Mouse (Mus musculus): Measurements from ENCODE around the gene Uba3. TPM values are rescaled to one million over a fixed set of nuclear protein-coding genes. Genes with fewer than 3 reads are reported as not detected.

The Uba3 gene
- total and polyA plus RNA-seq, 2 experiments from 2014 or later, result 60.3 to 63.4 TPM

DNA sequence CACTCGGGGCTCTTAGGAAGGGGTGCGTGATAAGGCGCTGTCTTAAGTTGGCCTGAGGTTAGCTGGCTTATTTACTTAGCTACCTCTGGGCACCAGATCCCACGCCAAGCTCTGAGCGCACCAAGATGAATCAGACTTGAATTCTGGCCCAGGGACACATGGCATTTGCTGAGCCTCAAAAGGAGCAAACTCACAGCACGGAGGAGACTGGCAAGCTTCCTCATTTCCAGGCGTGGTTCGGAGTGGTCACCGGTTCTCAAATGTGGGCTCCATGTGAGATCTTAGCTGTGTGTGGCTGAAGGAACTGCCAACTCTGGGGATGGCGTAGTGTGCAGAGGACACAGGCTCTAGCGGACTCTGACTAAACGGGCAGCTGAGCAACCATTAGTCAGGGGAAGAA is 6.5 kb upstream of the Uba3 start:
- H3K27me3 ChIP-seq (ENCODE audit: insufficient read depth, low read length), result no peaks in the 10 kb centered on the region
- no peaks in the 10 kb centered on the region for H3K36me3 ChIP-seq (ENCODE audit: insufficient read depth, low read length)
- peak overlapping the region; percentile 38; the same call in 1 of the 2 replicates for H3K9ac ChIP-seq (replicated peaks; ENCODE audit: low read length)
- no peak for TF ChIP-seq CTCF (IDR thresholded peaks at IDR 0.05; ENCODE audit: low read depth)
- H3K4me3 ChIP-seq (ENCODE audit: low read length), result peak overlapping the region; percentile 74
- ATAC-seq, result 0 out of 2 replicates have a peak, but pooled peaks have one; percentile 12
- H3K27ac ChIP-seq, result peak overlapping the region; percentile 54; the same call in 1 of the 2 replicates
- 36% methylated on average over 12 of the region's 12 CpGs for WGBS
- peak overlapping the region; percentile 89 for H3K4me2 ChIP-seq (ENCODE audit: low read depth, low read length)
- peaks cover 5% of the 10 kb centered on the region; the same call in 1 of the 2 replicates for H3K4me1 ChIP-seq (ENCODE audit: insufficient read depth, low read length)
- H3K9me3 ChIP-seq (ENCODE audit: low read length), result no peaks in the 10 kb centered on the region
- DNase-seq (ENCODE audit: low spot score), result peak; percentile 36

DNA sequence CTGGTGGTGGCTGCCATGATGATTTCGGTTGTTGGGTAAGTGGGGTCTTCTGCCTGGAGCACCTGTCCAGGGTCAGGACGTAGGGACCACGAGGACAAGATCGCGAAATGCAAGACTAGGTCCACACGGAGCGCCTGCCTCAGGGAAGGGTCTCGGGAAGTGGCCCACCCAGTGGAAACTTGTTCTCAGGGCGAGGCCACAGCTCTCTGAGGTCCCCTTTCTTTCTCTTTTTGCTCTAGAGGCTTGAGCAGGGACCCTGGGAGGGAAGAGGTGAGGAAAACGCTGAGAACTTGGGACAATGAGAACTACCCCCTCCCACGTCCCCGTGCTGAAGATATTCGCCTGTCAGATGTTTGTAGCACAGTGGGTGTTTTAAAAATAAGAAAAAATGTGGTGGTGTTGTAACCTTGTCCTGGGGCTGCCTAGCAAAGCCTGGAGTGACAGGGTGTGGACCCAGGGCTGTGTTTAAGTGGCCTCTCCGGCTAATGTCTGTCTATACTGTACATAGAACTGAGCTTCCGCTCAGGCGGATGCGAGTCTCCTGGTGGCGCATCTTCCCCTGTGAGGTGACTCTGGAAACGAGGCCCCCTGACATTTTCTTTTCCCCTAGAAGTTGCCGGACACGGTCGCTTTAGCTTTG is 5.6 kb upstream of the Uba3 start:
- Histone ChIP-seq H3K4me3 (ENCODE audit: low read length) (peak overlapping the region; percentile 74), H3K36me3 (ENCODE audit: insufficient read depth, low read length) (no peaks in the 10 kb centered on the region), H3K27ac (peak overlapping the region; percentile 54), H3K27me3 (ENCODE audit: insufficient read depth, low read length) (no peaks in the 10 kb centered on the region), H3K9ac (replicated peaks; ENCODE audit: low read length) (peak overlapping the region; percentile 64), H3K4me1 (ENCODE audit: insufficient read depth, low read length) (peaks cover 5% of the 10 kb centered on the region; the same call in 1 of the 2 replicates), H3K9me3 (ENCODE audit: low read length) (no peaks in the 10 kb centered on the region), H3K4me2 (ENCODE audit: low read depth, low read length) (peak overlapping the region; percentile 89)
- 2% methylated on average over 22 of the region's 22 CpGs for WGBS
- peak; percentile 19 for DNase-seq (ENCODE audit: low spot score)
- TF ChIP-seq CTCF (IDR thresholded peaks at IDR 0.05; ENCODE audit: low read depth), result no peak
- peak; percentile 60 for ATAC-seq

GRCm38 (mm10) chr6:97210191-97210961 is 4.9 kb upstream of the Uba3 start, which contains the start of gene Arl6ip5:
Gene Arl6ip5 (plus strand): TSS chr6:97210689.
- no peaks in the 10 kb centered on the region for H3K9me3 ChIP-seq (ENCODE audit: low read length)
- peak; percentile 95 for DNase-seq (ENCODE audit: low spot score)
- H3K4me2 ChIP-seq (ENCODE audit: low read depth, low read length), result peak within 1 kb of the TSS; percentile 89
- no peak for TF ChIP-seq CTCF (IDR thresholded peaks at IDR 0.05; ENCODE audit: low read depth)
- H3K36me3 ChIP-seq (ENCODE audit: insufficient read depth, low read length), result no peaks in the 10 kb centered on the region
- peak within 1 kb of the TSS; percentile 64 for H3K9ac ChIP-seq (replicated peaks; ENCODE audit: low read length)
- 10% methylated on average over 32 of the region's 32 CpGs for WGBS
- H3K4me3 ChIP-seq (ENCODE audit: low read length), result peak within 1 kb of the TSS; percentile 74
- H3K27me3 ChIP-seq (ENCODE audit: insufficient read depth, low read length), result no peaks in the 10 kb centered on the region
- H3K27ac ChIP-seq, result peak within 1 kb of the TSS; percentile 54
- H3K4me1 ChIP-seq (ENCODE audit: insufficient read depth, low read length), result peaks cover 5% of the 10 kb centered on the region; the same call in 1 of the 2 replicates
- ATAC-seq, result peak; percentile 78

GRCm38 (mm10) chr6:97209751-97210150 is 4.3 kb upstream of the Uba3 start:
- H3K9ac ChIP-seq (replicated peaks; ENCODE audit: low read length), result no peak overlapping the region
- no peaks in the 10 kb centered on the region for H3K27me3 ChIP-seq (ENCODE audit: insufficient read depth, low read length)
- no peak overlapping the region for H3K4me2 ChIP-seq (ENCODE audit: low read depth, low read length)
- H3K36me3 ChIP-seq (ENCODE audit: insufficient read depth, low read length), result no peaks in the 10 kb centered on the region
- no peak for DNase-seq (ENCODE audit: low spot score)
- peaks cover 5% of the 10 kb centered on the region; the same call in 1 of the 2 replicates for H3K4me1 ChIP-seq (ENCODE audit: insufficient read depth, low read length)
- 93% methylated on average over 4 of the region's 4 CpGs for WGBS
- no peak for ATAC-seq
- no peak overlapping the region for H3K27ac ChIP-seq
- no peak for TF ChIP-seq CTCF (IDR thresholded peaks at IDR 0.05; ENCODE audit: low read depth)
- no peaks in the 10 kb centered on the region for H3K9me3 ChIP-seq (ENCODE audit: low read length)
- no peak overlapping the region for H3K4me3 ChIP-seq (ENCODE audit: low read length)

DNA sequence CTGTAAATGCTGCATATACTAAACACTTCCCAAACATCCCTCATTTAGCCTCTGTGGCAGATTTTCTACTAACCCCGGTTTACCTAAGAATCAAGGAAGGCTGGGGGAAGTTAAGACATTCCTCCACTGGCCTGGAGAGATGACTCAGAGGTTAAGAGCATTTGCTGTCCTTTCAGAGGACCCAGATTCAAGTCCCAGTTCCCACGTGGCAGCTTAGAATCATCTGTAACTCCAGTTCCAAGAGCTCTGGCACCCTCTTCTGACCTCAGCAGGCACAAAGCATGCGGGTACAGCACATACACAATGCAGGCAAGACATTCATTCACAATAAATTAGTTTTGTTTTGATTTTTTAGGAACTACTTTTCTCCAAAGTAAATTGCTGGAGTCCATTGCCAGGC is 3.8 kb upstream of the Uba3 start:
- no peaks in the 10 kb centered on the region for H3K9me3 ChIP-seq (ENCODE audit: low read length)
- H3K4me2 ChIP-seq (ENCODE audit: low read depth, low read length), result no peak overlapping the region
- peaks cover 9% of the 10 kb centered on the region; the same call in 1 of the 2 replicates for H3K4me1 ChIP-seq (ENCODE audit: insufficient read depth, low read length)
- no peak overlapping the region for H3K27ac ChIP-seq
- H3K4me3 ChIP-seq (ENCODE audit: low read length), result no peak overlapping the region
- TF ChIP-seq CTCF (IDR thresholded peaks at IDR 0.05; ENCODE audit: low read depth), result no peak
- H3K9ac ChIP-seq (replicated peaks; ENCODE audit: low read length), result no peak overlapping the region
- H3K36me3 ChIP-seq (ENCODE audit: insufficient read depth, low read length), result no peaks in the 10 kb centered on the region
- no peak for DNase-seq (ENCODE audit: low spot score)
- no peak for ATAC-seq
- H3K27me3 ChIP-seq (ENCODE audit: insufficient read depth, low read length), result no peaks in the 10 kb centered on the region
- 46% methylated on average over 3 of the region's 3 CpGs for WGBS

GRCm38 (mm10) chr6:97208406-97208805 is 3.0 kb upstream of the Uba3 start:
- no peak overlapping the region for H3K27ac ChIP-seq
- WGBS, result 44% methylated on average over 3 of the region's 3 CpGs
- TF ChIP-seq CTCF (IDR thresholded peaks at IDR 0.05; ENCODE audit: low read depth), result no peak
- no peaks in the 10 kb centered on the region for H3K27me3 ChIP-seq (ENCODE audit: insufficient read depth, low read length)
- H3K36me3 ChIP-seq (ENCODE audit: insufficient read depth, low read length), result no peaks in the 10 kb centered on the region
- no peak for ATAC-seq
- no peak for DNase-seq (ENCODE audit: low spot score)
- H3K4me3 ChIP-seq (ENCODE audit: low read length), result no peak overlapping the region
- H3K9me3 ChIP-seq (ENCODE audit: low read length), result no peaks in the 10 kb centered on the region
- H3K4me2 ChIP-seq (ENCODE audit: low read depth, low read length), result no peak overlapping the region
- no peak overlapping the region for H3K9ac ChIP-seq (replicated peaks; ENCODE audit: low read length)
- H3K4me1 ChIP-seq (ENCODE audit: insufficient read depth, low read length), result peaks cover 9% of the 10 kb centered on the region; the same call in 1 of the 2 replicates
